Mouse (Mus musculus) forebrain, embryonic 13.5 days (tissue): ENCODE results near the gene Aco2. TPM values are rescaled to one million over a fixed set of nuclear protein-coding genes. Genes with fewer than 3 reads are reported as not detected.
A peak's percentile ranks its signal among the peaks of the same experiment; 100 is the strongest.

Experiments
- ATAC-seq: fragments of 200-750 bp; cut with Nextera tagmentation; 2 replicates; pipeline ENCODE4 v1.8.0; 2017
- H3K27ac ChIP-seq: fragments of 300-500 bp; sonication (generic); 2 replicates; pipeline ENCODE4 v1.5.1; 2015; ENCODE audit warnings: inconsistent platforms, mild to moderate bottlenecking, moderate library complexity
- H3K27me3 ChIP-seq: fragments of 300-500 bp; sonication (generic); 2 replicates; pipeline ENCODE4 v1.6.1; 2015; ENCODE audit warnings: mild to moderate bottlenecking, inconsistent platforms
- H3K36me3 ChIP-seq: fragments of 300-500 bp; sonication (generic); 2 replicates; pipeline ENCODE4 v1.6.1; 2015; ENCODE audit warnings: mild to moderate bottlenecking, inconsistent platforms; ENCODE audit not compliant: poor library complexity, severe bottlenecking
- H3K4me1 ChIP-seq: fragments of 300-500 bp; sonication (generic); 2 replicates; pipeline ENCODE4 v1.6.1; 2015; ENCODE audit warnings: inconsistent platforms
- H3K4me2 ChIP-seq: fragments of 300-500 bp; sonication (generic); 2 replicates; pipeline ENCODE4 v1.6.1; 2015; ENCODE audit warnings: inconsistent platforms, mild to moderate bottlenecking, moderate library complexity
- H3K4me3 ChIP-seq: fragments of 300-500 bp; sonication (generic); 2 replicates; pipeline ENCODE4 v1.5.1; 2015; ENCODE audit warnings: mild to moderate bottlenecking, inconsistent platforms
- H3K9ac ChIP-seq: fragments of 300-500 bp; sonication (generic); 2 replicates; pipeline ENCODE4 v1.6.1; 2015; ENCODE audit warnings: mild to moderate bottlenecking, inconsistent platforms
- H3K9me3 ChIP-seq: fragments of 300-500 bp; sonication (generic); replicated peaks from 2 replicates; pipeline ENCODE4 v1.6.1; 2016; ENCODE audit warnings: inconsistent platforms
- WGBS: fragments of 180-500 bp; shearing (Covaris S2); methylation state at CpG from one replicate; pipeline ENCODE4 v1.1.7; 2015; 5-methylcytosine and 5-hydroxymethylcytosine counted together
- polyA plus RNA-seq: library from polyadenylated mRNA; unstranded; fragments of >200 nt; fragmentation: Nextera tagmentation; extraction: Ambion mirVana; gene quantifications from 2 replicates; pipeline ENCODE4 v1.2.1, GENCODE M21; 2015

Gene Aco2
- polyA plus RNA-seq, 1 experiment from 2014 or later = 202 TPM

DNA sequence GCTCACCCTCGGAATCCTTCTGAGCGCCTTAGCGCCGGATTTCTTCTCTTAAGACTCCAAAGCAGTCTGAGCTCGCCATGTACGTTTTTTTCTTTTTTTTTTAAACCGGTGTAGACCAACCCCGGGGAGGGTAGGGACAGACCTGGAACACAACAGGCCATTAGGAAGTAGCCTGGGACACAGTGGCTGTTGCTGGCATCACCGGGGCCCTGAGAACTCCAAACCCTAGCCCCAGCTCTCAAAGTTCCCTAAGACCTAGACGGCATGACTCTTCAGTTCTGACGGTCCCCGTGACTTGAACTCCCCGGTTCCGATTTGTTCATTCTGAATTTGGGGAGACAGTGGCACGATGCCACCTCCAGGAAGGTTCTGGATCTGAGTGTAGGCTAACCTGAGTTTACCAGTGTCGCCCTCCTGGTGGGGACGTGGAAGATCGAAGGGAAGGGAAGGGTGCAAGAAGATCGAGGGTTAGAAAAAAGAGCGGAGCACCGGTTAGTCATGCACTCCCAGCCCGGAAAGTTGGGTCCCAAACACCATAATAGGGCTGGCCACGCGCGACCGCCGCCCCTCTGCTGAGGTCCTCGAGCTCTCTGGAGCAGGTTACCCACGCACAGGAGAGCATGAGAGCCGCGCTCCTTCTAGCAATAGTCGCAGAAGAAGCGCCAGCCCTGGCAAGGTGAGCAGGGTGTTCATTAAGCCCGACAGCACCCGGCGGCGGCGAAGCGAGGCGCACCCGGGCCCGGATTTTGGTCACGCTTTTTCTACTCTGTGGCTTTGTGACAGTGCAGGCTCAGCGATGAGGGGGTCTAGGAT, 13.4 kb upstream of the Aco2 start, which contains the start of gene Tob2:
Tob2 (minus strand) TSS at position 280 of the 813 bp plus-strand sequence.
- no peaks in the 10 kb centered on the region for H3K9me3 ChIP-seq
- peak within 1 kb of the TSS; percentile 97 for H3K4me2 ChIP-seq
- H3K27me3 ChIP-seq = no peaks in the 10 kb centered on the region
- H3K27ac ChIP-seq = peak within 1 kb of the TSS; percentile 94
- ATAC-seq = 0 out of 2 replicates have a peak, but pooled peaks have one; percentile 0
- H3K36me3 ChIP-seq = peaks cover 9% of the 10 kb centered on the region
- peak within 1 kb of the TSS; percentile 93 for H3K4me3 ChIP-seq
- peak within 1 kb of the TSS; percentile 93 for H3K9ac ChIP-seq
- under 1% methylated on average over 44 of the region's 44 CpGs for WGBS
- H3K4me1 ChIP-seq = peaks cover 41% of the 10 kb centered on the region

DNA sequence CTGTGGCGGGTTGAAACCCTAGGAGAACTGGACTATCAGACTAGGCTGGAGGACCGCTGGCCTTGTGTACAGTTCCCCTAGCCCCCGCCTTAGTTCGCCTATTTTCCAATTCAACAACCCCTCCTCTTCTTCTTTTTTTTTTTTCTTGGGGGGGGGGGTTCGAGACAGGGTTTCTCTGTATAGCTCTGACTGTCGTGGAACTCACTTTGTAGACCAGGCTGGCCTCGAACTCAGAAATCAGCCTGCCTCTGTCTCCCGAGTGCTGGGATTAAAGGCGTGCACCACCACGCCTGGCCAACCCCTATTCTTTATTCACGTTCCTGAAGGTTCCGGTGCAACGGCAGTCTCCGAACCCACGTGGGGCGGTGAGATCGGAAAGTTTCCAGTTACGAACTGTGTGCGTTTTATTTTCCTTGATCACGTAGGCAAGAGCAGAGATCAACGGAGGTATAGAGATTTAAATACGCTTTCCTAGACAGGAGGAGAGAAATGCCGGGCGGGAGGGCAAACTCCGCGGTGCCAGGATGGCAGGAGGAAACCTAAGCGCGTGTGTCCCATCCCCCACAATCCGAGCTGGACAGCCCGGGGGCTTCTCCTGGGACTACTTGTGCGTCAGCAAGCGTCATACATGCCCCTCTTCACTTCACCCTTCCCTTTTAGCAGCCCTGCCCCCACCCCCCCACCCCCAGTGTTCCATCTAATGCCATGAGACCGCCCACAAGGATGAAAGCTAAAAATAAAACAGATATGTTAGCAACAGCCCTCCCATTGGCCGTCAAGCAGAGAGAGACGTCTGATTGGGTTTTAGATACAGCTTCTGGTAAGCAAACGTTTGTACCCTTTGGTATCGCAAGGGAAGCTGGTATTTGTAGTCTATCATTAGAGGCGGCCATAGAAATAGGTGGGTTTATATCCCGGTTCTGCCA, 12.5 kb upstream of the Aco2 start:
- Histone ChIP-seq H3K36me3 (peaks cover 8% of the 10 kb centered on the region), H3K9ac (peak overlapping the region; percentile 93), H3K27ac (peak overlapping the region; percentile 94), H3K4me2 (peak overlapping the region; percentile 97), H3K4me1 (peaks cover 41% of the 10 kb centered on the region), H3K4me3 (peak overlapping the region; percentile 93), H3K9me3 (no peaks in the 10 kb centered on the region), H3K27me3 (no peaks in the 10 kb centered on the region)
- peak; percentile 87 for ATAC-seq
- under 1% methylated on average over 39 of the region's 39 CpGs for WGBS

GRCm38 (mm10) chr15:81860471-81861135, 11.5 kb upstream of the Aco2 start:
- no peak for ATAC-seq
- Histone ChIP-seq H3K4me3 (no peak overlapping the region; the same call in 1 of the 2 replicates), H3K9me3 (no peaks in the 10 kb centered on the region), H3K9ac (no peak overlapping the region), H3K27ac (peak overlapping the region; percentile 57), H3K4me2 (peak overlapping the region; percentile 97; the same call in 1 of the 2 replicates), H3K27me3 (no peaks in the 10 kb centered on the region), H3K4me1 (peaks cover 35% of the 10 kb centered on the region), H3K36me3 (peaks cover 16% of the 10 kb centered on the region)
- 43% methylated on average over 8 of the region's 8 CpGs for WGBS

- Histone ChIP-seq H3K9me3 (no peaks in the 10 kb centered on the region), H3K27ac (no peak overlapping the region), H3K36me3 (peaks cover 52% of the 10 kb centered on the region), H3K9ac (no peak overlapping the region), H3K4me3 (no peak overlapping the region), H3K27me3 (no peaks in the 10 kb centered on the region), H3K4me2 (no peak overlapping the region), H3K4me1 (peaks cover 13% of the 10 kb centered on the region)
- WGBS = 96% methylated on average over 7 of the region's 7 CpGs
- ATAC-seq = no peak
Observed at GRCm38 (mm10) chr15:81864238-81864637, 7.9 kb upstream of the Aco2 start.

GRCm38 (mm10) chr15:81869985-81870384, 2.1 kb upstream of the Aco2 start:
- Histone ChIP-seq H3K4me2 (no peak overlapping the region), H3K4me1 (peaks cover 30% of the 10 kb centered on the region), H3K9ac (no peak overlapping the region), H3K9me3 (no peaks in the 10 kb centered on the region), H3K27ac (no peak overlapping the region), H3K36me3 (peaks cover 59% of the 10 kb centered on the region), H3K27me3 (no peaks in the 10 kb centered on the region), H3K4me3 (no peak overlapping the region)
- no peak for ATAC-seq
- WGBS = over 99% methylated on average over 5 of the region's 5 CpGs

GRCm38 (mm10) chr15:81871604-81872261, 376 bp upstream of the Aco2 start, which contains the start of gene Phf5a:
Gene Phf5a, minus strand, starts transcription at chr15:81871911.
- H3K4me2 ChIP-seq = peak within 1 kb of the TSS; percentile 85
- no peaks in the 10 kb centered on the region for H3K9me3 ChIP-seq
- under 1% methylated on average over 30 of the region's 30 CpGs for WGBS
- H3K9ac ChIP-seq = peak within 1 kb of the TSS; percentile 87
- H3K4me1 ChIP-seq = peaks cover 30% of the 10 kb centered on the region
- no peaks in the 10 kb centered on the region for H3K27me3 ChIP-seq
- peak within 1 kb of the TSS; percentile 98 for H3K4me3 ChIP-seq
- peak within 1 kb of the TSS; percentile 98 for H3K27ac ChIP-seq
- peaks cover 41% of the 10 kb centered on the region for H3K36me3 ChIP-seq
- ATAC-seq = peak; percentile 88

- peak overlapping the region; percentile 49 for H3K4me2 ChIP-seq
- H3K4me1 ChIP-seq = peaks cover 28% of the 10 kb centered on the region
- no peaks in the 10 kb centered on the region for H3K27me3 ChIP-seq
- peak; percentile 88 for ATAC-seq
- 0 out of 2 replicates have a peak, but pooled peaks cover 10% of the 10 kb centered on the region for H3K36me3 ChIP-seq
- peak overlapping the region; percentile 55 for H3K9ac ChIP-seq
- H3K4me3 ChIP-seq = peak overlapping the region; percentile 2; the same call in 1 of the 2 replicates
- 21% methylated on average over 5 of the region's 5 CpGs for WGBS
- H3K27ac ChIP-seq = peak overlapping the region; percentile 97
- no peaks in the 10 kb centered on the region for H3K9me3 ChIP-seq
Observed at GRCm38 (mm10) chr15:81879531-81880401, 7.7 kb downstream of the Aco2 start.

DNA sequence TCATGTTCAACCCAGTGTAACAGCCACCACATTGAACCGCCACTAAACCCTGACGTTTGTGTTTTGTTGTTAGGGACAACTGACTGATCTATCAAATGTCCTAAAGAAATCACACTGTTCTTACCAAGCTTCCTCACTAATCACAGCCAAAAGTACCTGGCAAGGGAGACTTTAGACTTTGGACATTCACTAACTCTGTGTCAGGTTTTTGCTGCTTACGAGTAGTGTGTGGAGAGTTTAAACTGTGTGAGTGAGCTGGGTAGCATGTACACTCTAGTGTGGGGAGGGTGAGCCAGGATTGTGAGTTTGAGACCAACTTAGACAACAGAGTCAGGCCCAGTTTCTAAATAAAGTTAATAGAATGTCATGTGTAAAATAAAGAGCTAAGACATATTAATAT, 10.2 kb downstream of the Aco2 start:
- no peak overlapping the region for H3K4me2 ChIP-seq
- no peak for ATAC-seq
- 96% methylated on average over 3 of the region's 3 CpGs for WGBS
- H3K4me1 ChIP-seq = peaks cover 26% of the 10 kb centered on the region
- H3K9ac ChIP-seq = no peak overlapping the region
- 0 out of 2 replicates have a peak, but pooled peaks cover 16% of the 10 kb centered on the region for H3K36me3 ChIP-seq
- H3K9me3 ChIP-seq = no peaks in the 10 kb centered on the region
- no peak overlapping the region for H3K27ac ChIP-seq
- H3K4me3 ChIP-seq = no peak overlapping the region
- H3K27me3 ChIP-seq = no peaks in the 10 kb centered on the region

DNA sequence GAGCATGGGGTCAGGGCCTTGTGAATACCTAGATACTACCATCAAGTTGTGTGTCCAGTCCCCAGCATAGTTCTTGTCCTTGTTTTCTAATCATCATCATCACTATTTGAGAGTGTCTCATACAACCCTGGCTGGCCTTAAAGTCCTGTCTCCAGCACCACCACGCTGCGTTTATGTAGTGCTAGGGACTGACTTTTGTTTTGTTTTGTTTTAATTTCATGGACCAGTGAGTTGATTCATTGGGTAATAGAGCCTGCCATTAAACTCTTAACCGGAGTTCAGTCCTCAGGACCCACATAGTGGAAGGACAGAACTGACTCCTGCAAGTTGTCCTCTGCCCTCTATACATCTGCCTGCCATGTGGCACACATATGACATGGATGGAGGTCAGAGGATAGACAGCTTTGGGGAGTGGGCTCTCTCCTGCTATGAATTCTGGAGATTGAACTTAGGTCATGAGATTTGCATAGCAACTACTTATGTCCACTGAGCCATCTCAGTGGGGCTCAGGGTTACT, 13.4 kb downstream of the Aco2 start:
- no peaks in the 10 kb centered on the region for H3K9me3 ChIP-seq
- no peak overlapping the region for H3K4me3 ChIP-seq
- no peak overlapping the region for H3K9ac ChIP-seq
- WGBS = 76% methylated on average over 3 of the region's 3 CpGs
- H3K4me1 ChIP-seq = peaks cover 6% of the 10 kb centered on the region
- ATAC-seq = no peak
- H3K27ac ChIP-seq = no peak overlapping the region
- no peak overlapping the region for H3K4me2 ChIP-seq
- H3K27me3 ChIP-seq = no peaks in the 10 kb centered on the region
- H3K36me3 ChIP-seq = peaks cover 40% of the 10 kb centered on the region

DNA sequence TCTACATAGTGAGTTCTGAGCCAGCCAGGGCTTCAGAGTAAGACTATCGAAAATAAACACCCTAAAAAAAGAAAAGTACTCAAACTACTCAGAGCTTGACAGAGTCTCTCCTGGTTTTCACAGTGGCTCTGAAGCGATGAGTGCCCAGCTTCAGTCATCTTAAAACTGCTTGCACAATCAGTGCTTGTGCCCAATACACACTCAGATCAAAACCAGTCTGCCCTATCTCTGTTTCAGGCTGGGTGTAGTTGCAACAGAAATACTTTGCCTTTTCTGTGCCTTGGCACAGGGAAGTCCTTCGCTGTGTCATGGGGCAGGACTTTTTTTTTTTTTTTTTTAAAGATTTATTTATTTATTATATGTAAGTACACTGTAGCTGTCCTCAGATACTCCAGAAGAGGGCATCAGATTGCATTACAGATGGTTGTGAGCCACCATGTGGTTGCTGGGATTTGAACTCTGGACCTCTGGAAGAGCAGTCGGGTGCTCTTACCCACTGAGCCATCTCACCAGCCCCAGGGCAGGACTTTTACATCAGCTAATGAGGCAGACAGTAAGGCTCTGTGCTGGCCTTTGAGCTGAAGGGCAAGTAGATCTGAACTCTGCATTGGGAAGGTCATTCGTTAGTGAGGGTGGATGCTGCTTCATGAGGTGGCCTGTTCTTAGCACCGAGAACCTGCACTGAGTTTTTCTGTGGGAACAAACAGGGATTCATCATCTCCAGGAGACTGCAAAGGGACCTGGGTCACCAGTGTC, 14.9 kb downstream of the Aco2 start:
- Histone ChIP-seq H3K9ac (no peak overlapping the region), H3K4me1 (no peaks in the 10 kb centered on the region), H3K36me3 (peaks cover 54% of the 10 kb centered on the region), H3K27ac (no peak overlapping the region), H3K4me3 (no peak overlapping the region), H3K9me3 (no peaks in the 10 kb centered on the region), H3K4me2 (no peak overlapping the region), H3K27me3 (no peaks in the 10 kb centered on the region)
- no peak for ATAC-seq
- 91% methylated on average over 6 of the region's 6 CpGs for WGBS
